Mouse (Mus musculus) gastrocnemius, adult 2 months (tissue): ENCODE measurements around the gene Dapl1. TPM values are rescaled to one million over a fixed set of nuclear protein-coding genes. Genes with fewer than 3 reads are reported as not detected.

Experiments
- DNase-seq: peaks from one replicate; pipeline ENCODE4 v3.0.0; 2022
- H3K27ac ChIP-seq: fragments of 200-600 bp; 2 replicates; pipeline ENCODE4 v1.8.1; 2022; ENCODE audit warnings: mild to moderate bottlenecking
- H3K4me3 ChIP-seq: fragments of 200-600 bp; 2 replicates; pipeline ENCODE4 v1.8.1; 2022; ENCODE audit warnings: mild to moderate bottlenecking, moderate library complexity
- CTCF ChIP-seq: fragments of 200-600 bp; IDR thresholded peaks from 2 replicates; pipeline ENCODE4 v1.8.1; 2022; ENCODE audit warnings: antibody characterized with exemption, mild to moderate bottlenecking, moderate library complexity
- intact Hi-C: fragments of 180-260 bp; cut with DNase I; formaldehyde crosslinking; loops from one replicate; pipeline ENCODE4 v1.15.1; 2025
- total RNA-seq, 2 experiments: library from RNA; stranded (reverse); gene quantifications; 2 replicates each; pipeline ENCODE4 v1.2.3; 2021

The Dapl1 gene
- total RNA-seq, 2 experiments from 2014 or later = not detected

DNA sequence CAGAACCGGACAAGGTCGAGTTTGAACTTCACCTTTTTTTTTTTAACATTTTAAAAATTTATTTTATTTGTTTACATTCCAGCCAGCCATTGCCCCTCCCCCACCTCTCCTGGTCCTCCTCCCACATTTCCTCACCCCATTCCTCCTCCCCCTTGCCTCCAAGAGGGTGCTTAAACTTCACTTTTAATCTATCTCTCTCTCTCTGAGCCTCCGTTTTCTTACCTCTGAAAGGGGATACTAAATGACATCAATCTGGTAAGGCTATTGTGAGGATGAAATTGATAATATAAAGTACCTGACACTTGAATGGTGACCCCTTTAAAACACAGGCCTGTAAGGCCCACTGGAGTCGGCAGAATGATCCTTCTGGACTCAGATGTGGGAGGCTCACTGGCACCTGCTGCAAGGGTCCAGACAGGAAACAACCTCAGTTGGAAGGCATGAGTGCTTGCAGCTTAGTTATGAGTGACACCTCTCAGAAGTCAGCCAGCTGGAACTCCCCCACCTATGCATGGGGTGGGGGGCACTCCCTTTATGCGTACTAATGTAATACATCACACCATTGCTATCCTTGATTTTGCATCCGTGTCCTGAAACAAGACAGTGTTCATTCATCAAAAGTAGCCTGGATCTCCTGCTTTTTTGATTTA lies 1.9 kb downstream of the Dapl1 start:
- no peak for DNase-seq
- no peak overlapping the region for H3K27ac ChIP-seq
- H3K4me3 ChIP-seq = no peak overlapping the region
- intact Hi-C loops = no loop called here
- no peak for TF ChIP-seq CTCF

DNA sequence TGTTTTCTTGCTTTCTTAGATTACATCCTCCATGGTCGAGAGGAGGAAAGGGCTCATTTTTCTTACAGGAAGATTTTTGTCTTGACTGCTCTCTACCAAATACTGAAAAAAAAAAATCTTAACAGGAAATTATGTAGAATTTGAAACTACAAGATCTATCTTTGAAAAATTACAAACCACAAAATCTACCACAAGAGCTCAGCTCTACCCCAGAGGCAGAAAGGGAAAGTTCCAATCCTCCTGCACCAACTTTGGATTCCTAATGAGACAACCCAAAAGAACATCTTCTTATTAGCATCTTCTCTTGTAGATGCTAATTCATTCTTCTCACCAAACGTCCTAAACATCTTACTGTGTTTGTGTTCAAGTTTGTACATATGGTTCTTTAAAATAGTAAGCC lies 3.8 kb downstream of the Dapl1 start:
- intact Hi-C loops = no loop called here
- Histone ChIP-seq H3K27ac (no peak overlapping the region), H3K4me3 (no peak overlapping the region)
- TF ChIP-seq CTCF = no peak
- no peak for DNase-seq

- Histone ChIP-seq H3K4me3 (no peak overlapping the region), H3K27ac (no peak overlapping the region)
- TF ChIP-seq CTCF = peak; percentile 20; the same call in 1 of the 2 replicates
- intact Hi-C loops = no loop called here
- DNase-seq = no peak
Observed at GRCm38 (mm10) chr2:59490353-59490752, 5.9 kb downstream of the Dapl1 start.

DNA sequence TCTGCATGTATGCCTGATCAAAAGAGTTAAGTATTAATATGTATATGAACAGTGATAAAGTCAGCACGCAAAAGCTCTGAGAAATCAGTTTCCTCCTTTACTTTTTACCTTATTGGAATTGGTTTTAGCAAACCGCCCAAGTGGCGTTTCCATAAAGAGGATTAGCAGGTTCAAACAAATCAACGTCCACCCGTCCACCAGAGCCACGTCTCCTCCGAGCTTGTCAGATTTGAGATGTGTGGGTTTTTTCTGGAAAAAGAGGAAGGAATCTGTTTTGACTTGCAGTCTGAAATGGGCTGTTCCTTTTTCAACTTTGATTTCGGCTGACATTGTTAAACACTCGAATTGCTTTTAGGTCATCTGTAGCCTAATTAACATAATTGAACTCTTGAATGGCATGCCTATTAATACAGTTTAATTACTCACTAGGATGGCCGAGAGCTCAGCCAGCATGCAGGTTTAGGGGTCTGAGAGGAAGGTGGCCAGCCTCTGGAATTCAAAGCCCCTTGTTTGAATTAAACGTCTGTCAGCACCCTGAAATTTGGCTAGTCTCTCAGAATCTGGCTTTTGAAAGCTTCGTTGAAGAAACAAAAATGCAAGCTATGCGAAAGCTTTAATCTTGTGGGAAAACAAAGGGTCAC lies 9.1 kb downstream of the Dapl1 start:
- no peak for TF ChIP-seq CTCF
- H3K4me3 ChIP-seq = no peak overlapping the region
- no peak overlapping the region for H3K27ac ChIP-seq
- intact Hi-C loops = no loop called here
- no peak for DNase-seq

DNA sequence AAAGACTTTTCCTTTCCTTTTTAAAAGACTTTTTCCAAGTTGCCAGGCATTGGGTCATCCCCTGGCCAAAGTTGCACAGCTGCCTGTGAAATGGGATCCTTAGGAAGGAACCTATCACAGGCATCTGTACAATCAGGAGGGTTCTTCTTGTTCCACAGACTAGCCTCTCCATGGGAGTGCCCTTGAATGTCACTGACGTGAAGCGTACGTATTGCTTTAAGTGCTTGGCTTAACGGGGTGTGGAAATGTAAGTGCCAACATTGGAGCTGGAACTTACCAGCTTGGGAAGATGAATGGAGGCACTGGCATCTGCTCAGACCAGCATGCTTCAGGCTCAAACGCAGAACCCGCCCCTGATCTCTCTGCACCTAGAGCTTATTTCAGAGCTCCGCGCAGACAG lies 14.7 kb downstream of the Dapl1 start:
- H3K27ac ChIP-seq = no peak overlapping the region
- no peak for TF ChIP-seq CTCF
- intact Hi-C loops = no loop called here
- DNase-seq = no peak
- H3K4me3 ChIP-seq = no peak overlapping the region

DNA sequence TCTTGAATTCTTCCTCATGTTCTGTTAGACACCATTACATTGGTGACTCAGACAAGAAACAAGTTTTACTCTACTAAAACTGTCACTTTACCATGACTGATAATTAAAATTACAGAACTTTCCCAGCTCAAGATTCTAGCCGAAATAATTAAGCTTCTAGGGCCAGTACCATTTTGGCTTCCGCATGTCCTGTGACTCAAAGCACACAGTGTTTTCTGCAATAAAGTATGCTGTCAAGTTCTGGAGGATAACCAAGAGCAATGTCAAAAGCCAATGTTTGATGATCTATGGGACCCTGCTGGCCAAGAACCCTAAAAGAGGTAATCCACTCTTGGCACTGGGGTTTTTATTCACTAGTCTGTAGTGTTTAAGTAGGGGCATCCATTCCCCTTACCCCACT lies 15.3 kb downstream of the Dapl1 start:
- TF ChIP-seq CTCF = no peak
- DNase-seq = no peak
- intact Hi-C loops = no loop called here
- no peak overlapping the region for H3K4me3 ChIP-seq
- H3K27ac ChIP-seq = no peak overlapping the region

DNA sequence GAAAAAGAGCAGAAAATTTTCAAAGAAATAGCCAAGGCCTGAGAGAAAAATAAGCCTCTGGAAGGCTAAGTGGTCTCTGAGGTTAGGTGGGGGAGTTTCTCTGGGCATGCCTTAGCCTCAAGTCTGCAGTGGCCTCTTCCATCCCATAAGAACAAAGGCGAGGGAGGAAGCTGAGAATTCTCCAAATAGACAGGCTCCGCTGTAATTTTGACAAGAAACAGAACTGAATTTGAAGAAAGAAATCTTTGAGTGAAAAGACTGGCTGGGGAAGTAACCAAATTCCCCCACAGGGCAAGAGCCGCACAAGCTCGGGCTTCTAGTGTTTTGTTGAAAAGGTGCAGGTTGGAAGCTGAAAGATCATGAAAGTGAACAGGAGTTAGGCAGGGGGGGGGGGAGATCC lies 24.6 kb downstream of the Dapl1 start:
- no peak for TF ChIP-seq CTCF
- H3K4me3 ChIP-seq = no peak overlapping the region
- no peak for DNase-seq
- no peak overlapping the region for H3K27ac ChIP-seq
- intact Hi-C loops = no loop called here

- Histone ChIP-seq H3K4me3 (no peak overlapping the region), H3K27ac (no peak overlapping the region)
- no peak for DNase-seq
- TF ChIP-seq CTCF = no peak
- intact Hi-C loops = no loop called here
Observed at GRCm38 (mm10) chr2:59510416-59510815, 26.0 kb downstream of the Dapl1 start.

DNA sequence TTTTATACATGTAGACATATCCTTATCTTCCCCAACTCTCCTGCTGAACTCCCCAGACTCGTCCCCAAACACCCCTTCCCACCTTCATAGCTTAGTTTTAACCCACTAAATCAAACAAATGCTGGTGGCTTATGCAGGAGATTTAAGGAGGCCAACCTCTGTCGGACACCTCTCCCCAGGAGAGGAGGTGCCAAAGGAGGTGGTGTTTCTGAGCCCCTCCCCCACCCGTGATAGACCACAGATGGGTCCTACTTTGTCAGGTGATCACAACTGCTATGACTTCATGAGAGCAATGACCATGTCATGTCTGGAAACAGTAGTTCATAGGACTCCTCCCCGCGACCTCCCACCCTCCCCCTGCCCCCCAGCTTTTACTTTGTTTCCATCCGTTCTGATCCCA lies 26.4 kb downstream of the Dapl1 start:
- no peak overlapping the region for H3K27ac ChIP-seq
- intact Hi-C loops = no loop called here
- TF ChIP-seq CTCF = no peak
- H3K4me3 ChIP-seq = no peak overlapping the region
- DNase-seq = no peak

GRCm38 (mm10) chr2:59520663-59521062 lies 36.2 kb downstream of the Dapl1 start:
- TF ChIP-seq CTCF = no peak

GRCm38 (mm10) chr2:59522079-59522684 lies 37.7 kb downstream of the Dapl1 start:
- intact Hi-C loops = loop anchor here (5.0 kb wide), 1 partner anchor 225 kb away; no protein-coding TSS in a partner anchor
- Histone ChIP-seq H3K4me3 (peak overlapping the region; percentile 65), H3K27ac (peak overlapping the region; percentile 59; the same call in 1 of the 2 replicates)
- peak; percentile 79 for DNase-seq
- TF ChIP-seq CTCF = peak; percentile 90

More at GRCm38 (mm10) chr2:59520663-59521062, 36.2 kb downstream of the Dapl1 start:
- no peak for DNase-seq
- Histone ChIP-seq H3K27ac (no peak overlapping the region), H3K4me3 (no peak overlapping the region)
- intact Hi-C loops = loop anchor here (5.0 kb wide), 1 partner anchor 227 kb away; no protein-coding TSS in a partner anchor

GRCm38 (mm10) chr2:59523526-59523925 lies 39.1 kb downstream of the Dapl1 start:
- H3K4me3 ChIP-seq = no peak overlapping the region
- intact Hi-C loops = loop anchor here (5.0 kb wide), 1 partner anchor 224 kb away; no protein-coding TSS in a partner anchor
- no peak overlapping the region for H3K27ac ChIP-seq
- DNase-seq = no peak
- no peak for TF ChIP-seq CTCF

DNA sequence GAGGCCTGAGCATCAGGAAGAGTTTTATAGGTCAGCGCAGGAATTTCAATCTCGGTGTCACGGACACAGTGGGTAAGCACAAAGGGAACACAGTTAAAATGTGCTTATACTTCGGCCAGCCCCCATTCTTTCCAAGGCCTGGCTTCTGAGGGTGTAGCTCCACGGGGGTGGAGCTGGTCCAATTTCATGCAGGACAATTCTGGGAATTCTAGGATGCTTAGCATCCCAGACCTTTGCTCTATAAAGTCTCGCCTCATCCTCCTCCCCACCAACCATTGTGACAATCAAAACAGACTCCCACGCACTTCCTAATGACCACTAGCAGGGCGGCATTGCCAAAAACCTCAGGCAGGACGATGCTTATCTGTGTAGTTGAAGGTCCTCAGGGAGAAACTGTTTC lies 42.4 kb downstream of the Dapl1 start:
- peak; percentile 31 for DNase-seq
- peak overlapping the region; percentile 84 for H3K27ac ChIP-seq
- no peak for TF ChIP-seq CTCF
- intact Hi-C loops = no loop called here
- peak overlapping the region; percentile 28; the same call in 1 of the 2 replicates for H3K4me3 ChIP-seq
